Mouse (Mus musculus): ENCODE results near the gene Cisd1. TPM values are rescaled to one million over a fixed set of nuclear protein-coding genes. Genes with fewer than 3 reads are reported as not detected.

Gene Cisd1
- polyA plus RNA-seq, 2 experiments, result 29.9 to 78.2 TPM

DNA sequence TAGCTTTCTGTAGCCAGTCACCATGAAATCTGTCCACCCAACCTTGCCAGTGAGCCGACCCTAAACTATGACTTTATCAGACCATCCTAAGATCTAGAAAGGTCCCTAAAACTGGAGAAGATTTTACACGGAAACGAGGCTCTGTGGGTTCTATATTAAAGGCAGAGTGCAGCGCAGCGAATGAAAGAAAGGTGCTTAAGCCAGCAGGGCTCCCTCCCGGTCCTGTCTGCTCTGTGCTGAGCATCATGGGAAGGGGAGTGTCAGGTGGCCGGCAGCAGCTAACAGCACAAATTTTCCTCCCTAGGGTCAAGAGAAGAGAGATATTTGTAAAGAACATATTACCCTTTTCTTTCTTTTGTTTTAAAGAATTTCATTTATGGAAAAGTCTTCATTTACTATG, 37.4 kb upstream of the Cisd1 start:
- Histone ChIP-seq H3K4me2 (ENCODE audit: low read depth) (no peak overlapping the region), H3K36me3 (replicated peaks; ENCODE audit: control insufficient read depth, insufficient read depth, low read depth) (peaks cover 17% of the 10 kb centered on the region), H3K4me1 (replicated peaks; ENCODE audit: control insufficient read depth in 2 of 2, insufficient read depth in 2 of 2, low read length in 1 of 2) (no peaks in the 10 kb centered on the region), H3K9me3 (ENCODE audit: control insufficient read depth, low read length) (no peaks in the 10 kb centered on the region), H3K27me3 (ENCODE audit: control insufficient read depth, insufficient read depth, low read length) (no peaks in the 10 kb centered on the region), H3K27ac (no peak overlapping the region), H3K9ac (replicated peaks) (no peak overlapping the region), H3K4me3 (ENCODE audit: insufficient read depth in 1 of 2, low read depth in 2 of 2, low read length in 2 of 2) (no peak overlapping the region)
- WGBS (ENCODE audit: insufficient replicate concordance), result 78% methylated on average over 7 of the region's 7 CpGs
- DNase-seq (ENCODE audit: low read depth in 3 of 3, low spot score in 3 of 3) (no peak), ATAC-seq (ENCODE audit: insufficient read depth) (no peak)
- TF ChIP-seq EP300 (IDR thresholded peaks at IDR 0.05; ENCODE audit: low read depth) (no peak), CTCF (IDR thresholded peaks at IDR 0.05; ENCODE audit: low read depth) (no peak)

DNA sequence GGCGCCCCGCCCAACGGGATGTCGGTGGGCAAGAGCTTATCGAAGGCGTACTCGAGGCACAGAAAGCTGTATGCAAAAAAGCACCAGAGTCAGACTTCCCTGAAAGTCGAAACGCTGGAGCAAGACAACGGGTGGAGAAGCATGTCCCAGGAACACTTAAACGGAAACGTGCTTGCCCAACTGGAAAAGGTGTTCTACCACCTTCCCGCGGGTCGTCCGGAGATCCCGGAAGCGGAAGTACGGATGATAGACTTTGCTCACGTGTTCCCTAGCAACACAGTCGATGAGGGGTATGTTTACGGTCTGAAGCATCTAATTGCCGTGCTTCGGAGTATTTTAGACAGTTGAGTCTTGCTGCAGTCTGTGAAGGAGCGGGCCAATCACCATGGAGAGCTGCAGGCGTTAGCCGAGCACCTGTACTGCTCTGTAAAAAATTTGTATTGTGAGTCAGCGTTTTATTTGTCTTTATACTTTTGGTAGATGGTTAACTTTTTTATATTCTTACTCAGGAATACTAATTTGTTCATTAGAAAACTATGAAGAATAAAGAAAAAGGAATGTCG, 36.8 kb upstream of the Cisd1 start:
- no peak overlapping the region for H3K4me2 ChIP-seq (ENCODE audit: low read depth)
- no peaks in the 10 kb centered on the region for H3K9me3 ChIP-seq (ENCODE audit: control insufficient read depth, low read length)
- H3K27ac ChIP-seq, result no peak overlapping the region
- no peak for TF ChIP-seq EP300 (IDR thresholded peaks at IDR 0.05; ENCODE audit: low read depth)
- TF ChIP-seq CTCF (IDR thresholded peaks at IDR 0.05; ENCODE audit: low read depth), result no peak
- H3K36me3 ChIP-seq (replicated peaks; ENCODE audit: control insufficient read depth, insufficient read depth, low read depth), result peaks cover 17% of the 10 kb centered on the region
- ATAC-seq (ENCODE audit: insufficient read depth) (no peak), DNase-seq (ENCODE audit: low read depth in 3 of 3, low spot score in 3 of 3) (no peak)
- H3K27me3 ChIP-seq (ENCODE audit: control insufficient read depth, insufficient read depth, low read length), result no peaks in the 10 kb centered on the region
- H3K9ac ChIP-seq (replicated peaks), result no peak overlapping the region
- no peaks in the 10 kb centered on the region for H3K4me1 ChIP-seq (replicated peaks; ENCODE audit: control insufficient read depth in 2 of 2, insufficient read depth in 2 of 2, low read length in 1 of 2)
- no peak overlapping the region for H3K4me3 ChIP-seq (ENCODE audit: insufficient read depth in 1 of 2, low read depth in 2 of 2, low read length in 2 of 2)
- 88% methylated on average over 29 of the region's 29 CpGs for WGBS (ENCODE audit: insufficient replicate concordance)

DNA sequence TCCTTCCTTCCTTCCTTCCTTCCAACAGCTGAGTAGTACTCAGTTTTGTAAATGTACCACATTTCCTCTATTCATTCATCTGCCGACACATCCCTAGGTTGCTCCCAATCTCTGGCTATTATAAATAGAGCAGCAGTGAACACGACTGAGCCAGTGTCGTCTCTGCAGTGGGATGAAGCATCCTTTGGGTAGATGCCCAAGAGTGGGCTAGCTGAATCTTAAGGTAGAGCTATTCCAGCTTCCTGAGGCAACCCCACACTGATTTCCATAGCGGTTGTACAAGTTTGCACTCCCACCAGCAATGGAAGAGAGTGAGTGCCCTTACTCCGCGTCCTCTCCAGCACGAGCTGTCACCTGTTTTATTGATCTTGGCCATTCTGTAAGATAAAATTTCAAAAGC, 35.7 kb upstream of the Cisd1 start:
- H3K4me1 ChIP-seq (replicated peaks; ENCODE audit: control insufficient read depth in 2 of 2, insufficient read depth in 2 of 2, low read length in 1 of 2), result no peaks in the 10 kb centered on the region
- no peaks in the 10 kb centered on the region for H3K27me3 ChIP-seq (ENCODE audit: control insufficient read depth, insufficient read depth, low read length)
- no peak overlapping the region for H3K4me2 ChIP-seq (ENCODE audit: low read depth)
- no peak for ATAC-seq (ENCODE audit: insufficient read depth)
- peaks cover 17% of the 10 kb centered on the region for H3K36me3 ChIP-seq (replicated peaks; ENCODE audit: control insufficient read depth, insufficient read depth, low read depth)
- H3K27ac ChIP-seq, result no peak overlapping the region
- WGBS (ENCODE audit: insufficient replicate concordance), result 80% methylated on average over 7 of the region's 7 CpGs
- no peak for TF ChIP-seq CTCF (IDR thresholded peaks at IDR 0.05; ENCODE audit: low read depth)
- no peak for TF ChIP-seq EP300 (IDR thresholded peaks at IDR 0.05; ENCODE audit: low read depth)
- H3K4me3 ChIP-seq (ENCODE audit: insufficient read depth in 1 of 2, low read depth in 2 of 2, low read length in 2 of 2), result no peak overlapping the region
- no peaks in the 10 kb centered on the region for H3K9me3 ChIP-seq (ENCODE audit: control insufficient read depth, low read length)
- no peak overlapping the region for H3K9ac ChIP-seq (replicated peaks)
- no peak for DNase-seq (ENCODE audit: low read depth in 3 of 3, low spot score in 3 of 3)

GRCm38 (mm10) chr10:71376014-71376413, 31.3 kb upstream of the Cisd1 start:
- Histone ChIP-seq H3K4me3 (ENCODE audit: insufficient read depth in 1 of 2, low read depth in 2 of 2, low read length in 2 of 2) (no peak overlapping the region), H3K9ac (replicated peaks) (no peak overlapping the region), H3K4me1 (replicated peaks; ENCODE audit: control insufficient read depth in 2 of 2, insufficient read depth in 2 of 2, low read length in 1 of 2) (no peaks in the 10 kb centered on the region), H3K4me2 (ENCODE audit: low read depth) (no peak overlapping the region), H3K36me3 (replicated peaks; ENCODE audit: control insufficient read depth, insufficient read depth, low read depth) (peaks cover 6% of the 10 kb centered on the region), H3K9me3 (ENCODE audit: control insufficient read depth, low read length) (no peaks in the 10 kb centered on the region), H3K27ac (no peak overlapping the region), H3K27me3 (ENCODE audit: control insufficient read depth, insufficient read depth, low read length) (no peaks in the 10 kb centered on the region)
- DNase-seq (ENCODE audit: low read depth in 3 of 3, low spot score in 3 of 3) (no peak), ATAC-seq (ENCODE audit: insufficient read depth) (no peak)
- TF ChIP-seq CTCF (IDR thresholded peaks at IDR 0.05; ENCODE audit: low read depth) (no peak), EP300 (IDR thresholded peaks at IDR 0.05; ENCODE audit: low read depth) (no peak)
- 72% methylated on average over 6 of the region's 6 CpGs for WGBS (ENCODE audit: insufficient replicate concordance)

GRCm38 (mm10) chr10:71373706-71374105, 29.0 kb upstream of the Cisd1 start:
- ATAC-seq (ENCODE audit: insufficient read depth) (no peak), DNase-seq (ENCODE audit: low read depth in 3 of 3, low spot score in 3 of 3) (no peak)
- no peak overlapping the region for H3K4me2 ChIP-seq (ENCODE audit: low read depth)
- H3K36me3 ChIP-seq (replicated peaks; ENCODE audit: control insufficient read depth, insufficient read depth, low read depth), result peaks cover 4% of the 10 kb centered on the region
- no peaks in the 10 kb centered on the region for H3K9me3 ChIP-seq (ENCODE audit: control insufficient read depth, low read length)
- 67% methylated on average over 11 of the region's 11 CpGs for WGBS (ENCODE audit: insufficient replicate concordance)
- no peak overlapping the region for H3K4me3 ChIP-seq (ENCODE audit: insufficient read depth in 1 of 2, low read depth in 2 of 2, low read length in 2 of 2)
- TF ChIP-seq CTCF (IDR thresholded peaks at IDR 0.05; ENCODE audit: low read depth), result no peak
- no peak for TF ChIP-seq EP300 (IDR thresholded peaks at IDR 0.05; ENCODE audit: low read depth)
- peaks cover 0 to 3% of the 10 kb centered on the region in 2 experiments; a peak in 1 of 4 replicates for H3K4me1 ChIP-seq (replicated peaks; ENCODE audit: control insufficient read depth in 2 of 2, insufficient read depth in 2 of 2, low read length in 1 of 2)
- no peak overlapping the region for H3K9ac ChIP-seq (replicated peaks)
- H3K27me3 ChIP-seq (ENCODE audit: control insufficient read depth, insufficient read depth, low read length), result no peaks in the 10 kb centered on the region
- no peak overlapping the region for H3K27ac ChIP-seq

All from liver, embryonic 14.5 days (tissue).